Mouse (Mus musculus) small intestine, adult 2 months (tissue): ENCODE measurements around the gene Gli3. TPM values are rescaled to one million over a fixed set of nuclear protein-coding genes. Genes with fewer than 3 reads are reported as not detected.

ENCODE experiments used
- H3K27ac ChIP-seq: fragments of 200-500 bp; 2 replicates; pipeline ENCODE4 v1.5.1; 2012; ENCODE audit warnings: low read depth, low read length, control low read depth, inconsistent platforms; ENCODE audit not compliant: insufficient read depth
- H3K27me3 ChIP-seq: fragments of 200-500 bp; 2 replicates; pipeline ENCODE4 v1.6.1; 2012; ENCODE audit warnings: mild to moderate bottlenecking, moderate library complexity, low read length, inconsistent platforms; ENCODE audit not compliant: control insufficient read depth, insufficient read depth
- H3K36me3 ChIP-seq: fragments of 200-500 bp; 2 replicates; pipeline ENCODE4 v1.6.1; 2012; ENCODE audit warnings: mild to moderate bottlenecking, low read length, control low read depth, inconsistent platforms; ENCODE audit not compliant: control insufficient read depth, insufficient read depth
- H3K4me1 ChIP-seq: fragments of 200-500 bp; 2 replicates; pipeline ENCODE4 v1.6.1; 2012; ENCODE audit warnings: low read length, inconsistent platforms, mixed read lengths; ENCODE audit not compliant: control insufficient read depth, insufficient read depth, insufficient read length
- H3K4me3 ChIP-seq: fragments of 200-500 bp; 2 replicates; pipeline ENCODE4 v1.5.1; 2012; ENCODE audit warnings: low read depth, mild to moderate bottlenecking, control low read depth, inconsistent platforms, low read length, moderate library complexity
- CTCF ChIP-seq: fragments of 200-500 bp; IDR thresholded peaks from 2 replicates; pipeline ENCODE4 v1.5.1; 2012; ENCODE audit warnings: low read depth, mild to moderate bottlenecking, control low read depth, inconsistent platforms, low read length, moderate library complexity, mixed read lengths; ENCODE audit not compliant: insufficient replicate concordance, insufficient read length; ENCODE audit errors: extremely low read depth
- POLR2A ChIP-seq: fragments of 200-500 bp; IDR thresholded peaks from 2 replicates; pipeline ENCODE4 v1.6.1; 2012; ENCODE audit warnings: low read depth, mild to moderate bottlenecking, control low read depth, inconsistent platforms, low read length, moderate library complexity
- WGBS: fragments of 180-500 bp; shearing (Covaris S2); methylation state at CpG from one replicate; pipeline ENCODE4 v1.1.7; 2018; 5-methylcytosine and 5-hydroxymethylcytosine counted together
- polyA plus RNA-seq: library from polyadenylated mRNA; depleted of rRNA; stranded (reverse); fragments of >200 nt; gene quantifications from 2 replicates; pipeline ENCODE4 v1.2.3, GENCODE M21; 2012

The Gli3 gene
- polyA plus RNA-seq, 1 experiment = 0.96 TPM

DNA sequence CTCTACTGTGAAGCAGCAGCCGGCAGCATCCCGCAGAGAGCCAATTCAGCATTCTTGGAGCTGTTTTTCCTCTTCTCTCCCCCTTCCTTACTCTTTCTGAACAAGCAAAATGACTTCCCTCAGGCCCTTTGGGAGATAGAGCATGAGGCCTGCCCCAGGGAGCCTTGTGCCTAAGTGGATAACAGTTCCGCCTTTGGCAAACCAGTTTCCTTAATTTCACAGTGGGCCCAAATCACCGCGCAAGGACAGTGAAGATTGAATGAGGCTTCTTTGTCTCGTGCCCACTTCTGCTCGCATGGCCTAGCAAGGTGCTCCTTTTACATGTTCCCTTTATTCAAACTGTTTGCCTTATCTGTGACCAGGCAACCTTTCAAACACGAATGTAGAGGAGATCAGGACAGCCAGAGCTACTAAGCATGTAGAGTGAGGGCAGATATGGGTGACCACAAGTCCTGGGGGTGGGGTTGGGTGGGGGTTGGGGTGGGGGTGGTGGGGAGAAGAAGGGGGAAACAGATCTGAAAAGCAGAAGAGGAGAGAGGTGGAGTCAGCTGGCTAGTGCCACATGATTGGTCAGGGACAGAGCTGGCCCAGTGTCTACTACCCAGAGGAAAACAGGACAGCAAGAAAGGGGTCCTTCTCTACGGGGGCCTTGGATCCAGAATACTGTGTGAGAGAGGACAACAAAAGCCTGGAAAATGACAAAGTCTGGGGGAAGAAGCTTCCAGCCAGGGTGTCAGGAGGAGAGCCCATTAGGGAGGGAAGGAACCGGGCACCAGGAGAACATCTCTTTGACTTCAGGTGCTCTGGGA lies 296.8 kb downstream of the Gli3 start:
- no peak for TF ChIP-seq CTCF
- TF ChIP-seq POLR2A = no peak
- Histone ChIP-seq H3K4me3 (no peak overlapping the region), H3K4me1 (no peaks in the 10 kb centered on the region), H3K36me3 (no peaks in the 10 kb centered on the region), H3K27me3 (no peaks in the 10 kb centered on the region), H3K27ac (no peak overlapping the region)
- WGBS = 40% methylated on average over 10 of the region's 10 CpGs

DNA sequence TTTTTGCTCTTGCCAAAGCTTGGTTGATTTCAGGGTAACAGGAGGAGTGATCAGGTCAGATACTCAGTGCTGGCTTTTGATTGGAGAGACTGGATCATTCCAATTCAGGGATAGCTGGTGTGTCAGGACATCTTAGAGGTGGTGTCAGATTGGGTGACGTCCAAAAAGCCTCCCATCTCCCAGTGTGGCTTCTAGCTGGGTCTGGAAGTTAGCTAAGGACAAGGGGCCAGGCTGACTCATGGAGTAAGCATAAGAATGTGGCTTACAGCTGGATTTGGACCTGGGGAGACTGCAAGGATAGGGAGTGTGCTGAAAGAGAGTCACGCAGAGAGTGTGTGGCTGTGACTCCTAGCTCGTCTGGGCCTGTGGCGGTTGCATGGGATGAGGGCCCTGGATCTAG lies 299.3 kb downstream of the Gli3 start:
- WGBS = 87% methylated on average over 4 of the region's 4 CpGs

DNA sequence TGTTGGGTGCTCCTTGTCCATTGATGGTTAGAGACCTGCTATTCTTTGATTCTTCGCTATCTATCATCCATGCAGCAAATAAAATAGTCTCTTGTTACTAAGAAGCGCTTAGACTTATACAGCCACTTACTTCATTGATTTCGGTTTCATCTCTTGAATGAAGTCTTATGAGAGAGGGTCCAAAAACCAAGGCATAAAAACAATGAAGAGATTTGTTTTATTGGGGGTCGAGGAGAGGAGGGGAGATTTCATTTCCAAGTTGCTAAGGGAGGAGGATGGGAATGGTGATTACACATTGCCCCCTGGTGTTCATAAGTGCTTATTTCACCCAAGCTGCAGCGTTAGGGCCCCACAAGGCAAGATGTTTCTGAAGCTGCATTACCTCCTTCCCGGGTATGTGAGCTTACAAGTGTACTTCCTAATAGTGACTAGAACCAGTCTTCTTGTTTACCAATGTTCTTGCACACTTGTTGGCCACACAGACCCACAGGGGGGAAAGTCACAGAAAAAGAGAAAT lies 299.9 kb downstream of the Gli3 start:
- TF ChIP-seq CTCF (no peak), POLR2A (no peak)
- no peak overlapping the region for H3K4me3 ChIP-seq
- no peaks in the 10 kb centered on the region for H3K36me3 ChIP-seq
- no peaks in the 10 kb centered on the region for H3K27me3 ChIP-seq
- H3K4me1 ChIP-seq = no peaks in the 10 kb centered on the region
- H3K27ac ChIP-seq = no peak overlapping the region
- 45% methylated on average over 6 of the region's 6 CpGs for WGBS

More for the DNA sequence above, 299.3 kb downstream of the Gli3 start:
- TF ChIP-seq POLR2A (no peak), CTCF (no peak)
- H3K27me3 ChIP-seq = no peaks in the 10 kb centered on the region
- no peaks in the 10 kb centered on the region for H3K4me1 ChIP-seq
- H3K36me3 ChIP-seq = no peaks in the 10 kb centered on the region
- no peak overlapping the region for H3K27ac ChIP-seq
- no peak overlapping the region for H3K4me3 ChIP-seq

DNA sequence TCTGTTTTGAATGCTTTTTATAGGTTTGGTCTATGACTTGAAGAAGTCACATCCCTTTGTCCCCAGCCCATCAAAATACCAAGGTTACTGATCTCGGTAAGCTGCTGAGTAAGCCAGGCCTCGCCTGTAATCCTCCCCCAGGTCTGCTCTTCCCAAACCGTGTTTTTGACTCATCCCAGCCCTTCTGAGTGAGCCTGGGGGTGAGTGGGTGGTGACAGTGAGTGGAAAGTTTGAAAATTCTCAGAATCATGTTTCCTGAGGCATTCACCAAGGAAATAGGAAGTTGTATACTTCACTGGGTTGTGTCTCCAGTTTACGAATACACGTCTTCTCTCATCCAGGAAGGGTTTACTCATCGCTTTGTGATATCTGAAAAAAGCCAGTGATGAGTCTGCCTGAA lies 314.6 kb downstream of the Gli3 start:
- Histone ChIP-seq H3K4me1 (no peaks in the 10 kb centered on the region), H3K36me3 (no peaks in the 10 kb centered on the region), H3K27ac (no peak overlapping the region), H3K4me3 (no peak overlapping the region), H3K27me3 (no peaks in the 10 kb centered on the region)
- 76% methylated on average over 6 of the region's 6 CpGs for WGBS
- TF ChIP-seq POLR2A (no peak), CTCF (no peak)
